Mouse (Mus musculus) ES-Bruce4 (cell line): ENCODE data around the gene Nbr1. TPM values are rescaled to one million over a fixed set of nuclear protein-coding genes. Genes with fewer than 3 reads are reported as not detected.
A peak's percentile ranks its signal among the peaks of the same experiment; 100 is the strongest.

Source experiments
- H3K27ac ChIP-seq: 2 replicates; pipeline ENCODE4 v1.5.1; 2012; ENCODE audit warnings: low read length, inconsistent platforms; ENCODE audit not compliant: insufficient read depth
- H3K27me3 ChIP-seq: 2 replicates; pipeline ENCODE4 v1.6.1; 2012; ENCODE audit warnings: mild to moderate bottlenecking, low read length, inconsistent platforms; ENCODE audit not compliant: control insufficient read depth, poor library complexity, insufficient read depth, severe bottlenecking
- H3K36me3 ChIP-seq: 2 replicates; pipeline ENCODE4 v1.6.1; 2012; ENCODE audit warnings: inconsistent platforms, mild to moderate bottlenecking, low read length, moderate library complexity; ENCODE audit not compliant: control insufficient read depth, poor library complexity, insufficient read depth, severe bottlenecking
- H3K4me1 ChIP-seq: one replicate; pipeline ENCODE4 v1.8.1; 2011; ENCODE audit warnings: low read length; ENCODE audit not compliant: control insufficient read depth, insufficient read depth
- H3K4me3 ChIP-seq: 2 replicates; pipeline ENCODE4 v1.5.1; 2011; ENCODE audit warnings: low read depth, mild to moderate bottlenecking, low read length
- H3K9ac ChIP-seq: 2 replicates; pipeline ENCODE4 v1.6.1; 2012; ENCODE audit warnings: low read depth, mild to moderate bottlenecking, inconsistent platforms; ENCODE audit not compliant: poor library complexity, severe bottlenecking
- H3K9me3 ChIP-seq: replicated peaks from 2 replicates; pipeline ENCODE4 v1.6.1; 2012; ENCODE audit warnings: mild to moderate bottlenecking, low read length, inconsistent platforms; ENCODE audit not compliant: control insufficient read depth, poor library complexity, insufficient read depth, severe bottlenecking
- CTCF ChIP-seq: IDR thresholded peaks from one replicate; pipeline ENCODE4 v1.8.1; 2011; ENCODE audit warnings: low read depth, low read length
- EP300 ChIP-seq: IDR thresholded peaks from 2 replicates; pipeline ENCODE4 v1.6.1; 2011; ENCODE audit warnings: low read depth, low read length; ENCODE audit not compliant: insufficient read depth
- POLR2A ChIP-seq: IDR thresholded peaks from one replicate; pipeline ENCODE4 v1.8.1; 2011; ENCODE audit warnings: low read length; ENCODE audit not compliant: insufficient read depth
- polyA plus RNA-seq: library from polyadenylated mRNA; stranded (reverse); fragments of >200 nt; gene quantifications from 2 replicates; pipeline ENCODE4 v1.2.4, GENCODE M21; 2011; ENCODE audit warnings: low read depth; ENCODE audit not compliant: missing spikeins, insufficient read depth, insufficient read length

Nbr1 gene
- polyA plus RNA-seq, 1 experiment: 262 TPM

DNA sequence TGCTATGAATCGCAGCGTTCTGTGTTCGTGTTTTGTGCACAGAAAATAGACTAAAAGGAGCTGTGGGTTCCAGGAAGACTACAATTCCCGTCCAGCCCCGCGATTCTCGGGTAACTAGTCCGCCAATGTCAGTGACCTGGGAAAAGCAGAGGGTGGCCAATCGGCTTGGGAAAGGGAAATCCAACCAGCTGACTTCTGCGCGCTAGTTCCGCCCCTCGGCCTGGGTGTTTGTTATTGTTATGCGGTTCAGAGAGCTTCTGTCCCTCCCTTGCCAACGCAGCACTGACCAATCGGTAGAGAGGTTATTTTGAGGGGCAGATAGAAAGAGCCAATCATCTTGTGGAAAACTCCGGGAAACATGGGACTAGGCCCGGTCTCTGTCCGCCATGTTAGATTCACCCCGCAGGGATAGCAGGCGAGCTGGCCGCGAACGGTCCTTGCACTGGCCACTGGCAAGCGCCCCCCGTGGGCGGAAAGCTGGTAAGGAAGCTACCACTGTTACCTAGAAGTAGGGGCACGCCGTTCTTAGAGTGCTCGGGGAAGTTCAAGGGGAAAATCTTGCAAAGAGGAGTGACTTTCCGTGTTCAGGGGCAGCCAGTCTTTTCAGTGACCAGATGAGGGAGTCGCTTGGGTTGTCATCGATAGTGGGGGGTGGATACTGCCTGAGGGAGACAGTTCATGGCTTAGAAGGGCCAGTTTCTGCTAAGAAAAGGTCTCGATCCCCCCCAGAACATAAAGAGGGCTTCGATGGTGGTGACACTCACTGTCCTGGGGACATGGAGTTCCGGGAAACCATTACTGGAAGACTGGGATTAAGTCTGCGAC lies 739 bp downstream of the Nbr1 start:
- TF ChIP-seq POLR2A (peak; percentile 87), CTCF (no peak)
- Histone ChIP-seq H3K36me3 (peaks cover 18% of the 10 kb centered on the region), H3K4me1 (no peaks in the 10 kb centered on the region), H3K27ac (peak overlapping the region; percentile 86), H3K27me3 (no peaks in the 10 kb centered on the region), H3K9me3 (no peaks in the 10 kb centered on the region), H3K4me3 (peak overlapping the region; percentile 99), H3K9ac (peak overlapping the region; percentile 74)

GRCm38 (mm10) chr11:101553354-101553930 lies 1.5 kb downstream of the Nbr1 start:
- H3K4me1 ChIP-seq: no peaks in the 10 kb centered on the region
- peaks cover 19% of the 10 kb centered on the region for H3K36me3 ChIP-seq
- no peaks in the 10 kb centered on the region for H3K27me3 ChIP-seq
- TF ChIP-seq POLR2A: no peak
- no peak for TF ChIP-seq CTCF
- no peak for TF ChIP-seq EP300
- 0 out of 2 replicates have a peak overlapping the region, but pooled peaks have one; percentile 16 for H3K27ac ChIP-seq
- H3K4me3 ChIP-seq: peak overlapping the region; percentile 95
- peak overlapping the region; percentile 74 for H3K9ac ChIP-seq
- H3K9me3 ChIP-seq: no peaks in the 10 kb centered on the region

GRCm38 (mm10) chr11:101556541-101556940 lies 4.6 kb downstream of the Nbr1 start:
- no peak overlapping the region for H3K9ac ChIP-seq
- TF ChIP-seq CTCF (no peak), EP300 (no peak), POLR2A (no peak)
- H3K4me1 ChIP-seq: no peaks in the 10 kb centered on the region
- H3K36me3 ChIP-seq: peaks cover 28% of the 10 kb centered on the region
- H3K27ac ChIP-seq: no peak overlapping the region
- H3K4me3 ChIP-seq: no peak overlapping the region
- H3K27me3 ChIP-seq: no peaks in the 10 kb centered on the region
- H3K9me3 ChIP-seq: no peaks in the 10 kb centered on the region

DNA sequence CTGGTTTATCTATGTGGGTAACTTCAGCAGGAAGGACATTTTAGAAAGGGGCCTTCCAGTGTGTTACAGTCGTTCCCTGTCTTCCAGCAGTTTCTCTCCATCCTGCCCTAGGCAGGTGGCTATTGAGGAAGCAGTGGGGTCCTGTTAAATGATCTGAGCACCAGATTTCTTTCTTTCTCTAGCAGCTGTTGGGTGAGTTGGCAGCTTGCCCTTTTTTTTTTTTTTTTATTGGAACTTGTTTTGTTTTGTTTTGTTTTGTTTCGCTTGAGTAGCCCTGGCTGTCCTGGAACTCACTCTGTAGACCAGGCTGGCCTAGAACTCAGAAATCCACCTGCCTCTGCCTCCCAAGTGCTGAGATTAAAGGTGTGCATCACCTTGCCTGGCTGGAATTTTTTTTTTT lies 5.0 kb downstream of the Nbr1 start:
- peaks cover 28% of the 10 kb centered on the region for H3K36me3 ChIP-seq

DNA sequence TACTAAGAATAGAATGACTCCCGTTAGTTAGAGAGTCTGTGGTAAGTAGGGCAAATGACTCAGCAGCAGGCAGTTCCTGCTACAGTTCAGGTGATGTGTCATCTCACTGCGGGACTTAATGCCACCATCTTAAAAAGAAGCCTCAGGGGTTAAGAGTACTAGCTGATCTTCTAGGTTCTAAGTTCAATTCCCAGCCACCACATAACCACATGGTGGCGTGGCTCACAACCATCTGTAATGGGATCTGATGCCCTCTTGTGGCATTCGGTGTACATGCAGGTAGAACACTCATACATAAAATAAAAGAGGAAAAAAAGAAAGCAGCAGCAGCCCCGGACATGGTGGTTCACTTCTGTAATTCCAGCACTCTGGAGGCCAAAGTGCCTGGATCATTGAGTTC lies 10.4 kb downstream of the Nbr1 start:
- Histone ChIP-seq H3K4me1 (no peaks in the 10 kb centered on the region), H3K27me3 (no peaks in the 10 kb centered on the region), H3K9ac (no peak overlapping the region), H3K36me3 (peaks cover 45% of the 10 kb centered on the region), H3K9me3 (no peaks in the 10 kb centered on the region), H3K27ac (no peak overlapping the region), H3K4me3 (no peak overlapping the region)
- TF ChIP-seq CTCF (peak; percentile 67), EP300 (no peak)

More for the DNA sequence above, 5.0 kb downstream of the Nbr1 start:
- H3K4me1 ChIP-seq: no peaks in the 10 kb centered on the region
- H3K9me3 ChIP-seq: no peaks in the 10 kb centered on the region
- TF ChIP-seq EP300: no peak
- no peak for TF ChIP-seq POLR2A
- no peak overlapping the region for H3K4me3 ChIP-seq
- H3K27me3 ChIP-seq: no peaks in the 10 kb centered on the region
- H3K27ac ChIP-seq: no peak overlapping the region
- H3K9ac ChIP-seq: no peak overlapping the region

DNA sequence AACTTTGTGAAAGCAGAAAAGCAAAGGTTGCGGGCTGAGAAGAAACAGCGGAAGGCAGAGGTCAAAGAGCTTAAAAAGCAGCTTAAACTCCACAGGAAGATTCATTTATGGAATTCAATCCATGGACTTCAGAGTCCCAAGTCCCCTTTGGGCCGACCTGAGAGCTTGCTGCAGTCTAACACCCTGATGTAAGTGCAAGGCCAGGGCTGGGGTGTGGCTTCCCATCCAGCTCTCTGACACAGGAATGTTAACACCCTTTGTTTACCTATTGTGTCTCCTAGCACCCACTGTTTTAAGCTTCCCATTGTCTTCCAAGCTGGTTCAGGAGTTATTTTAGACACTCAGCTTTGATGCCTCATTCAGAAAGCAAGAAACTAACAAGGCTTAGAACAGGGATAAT lies 16.5 kb downstream of the Nbr1 start:
- H3K27me3 ChIP-seq: no peaks in the 10 kb centered on the region
- TF ChIP-seq CTCF (no peak), POLR2A (no peak), EP300 (peak; percentile 59; the same call in 1 of the 2 replicates)
- no peak overlapping the region for H3K9ac ChIP-seq
- no peak overlapping the region for H3K4me3 ChIP-seq
- H3K9me3 ChIP-seq: no peaks in the 10 kb centered on the region
- peaks cover 75% of the 10 kb centered on the region for H3K36me3 ChIP-seq
- 0 out of 2 replicates have a peak overlapping the region, but pooled peaks have one; percentile 67 for H3K27ac ChIP-seq
- no peaks in the 10 kb centered on the region for H3K4me1 ChIP-seq
